Mouse (Mus musculus): ENCODE measurements at regions not wholly inside any gene's neighbourhood (a gene's known extent, or its start where the extent isn't known, plus 50 kb on each side); places are given as distances from the start of the nearest gene placed in this dataset.

DNA sequence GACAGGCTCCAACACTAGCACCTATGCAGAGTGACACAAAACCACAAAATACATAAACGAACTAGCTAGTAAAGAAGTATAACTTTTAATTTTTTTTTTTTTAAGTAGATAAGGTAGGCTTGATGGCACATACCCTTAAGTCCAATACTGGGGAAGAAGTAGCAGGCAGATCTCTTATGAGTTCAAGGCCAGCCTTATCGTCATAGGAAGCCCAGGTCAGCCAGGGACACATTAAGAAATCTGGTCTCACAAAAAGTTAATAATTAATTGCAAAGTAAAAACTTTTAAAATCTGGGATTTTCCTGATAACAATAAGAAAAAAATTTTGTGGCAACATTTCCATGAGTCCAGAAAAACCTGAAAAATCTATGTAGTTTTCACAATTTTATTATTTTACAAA, 92.9 kb downstream of the Sox4 start:
- TF ChIP-seq POLR2A (IDR thresholded peaks at IDR 0.05; ENCODE audit: control insufficient read depth, extremely low read depth, insufficient read depth, low read length, poor library complexity): no peak
- TF ChIP-seq CTCF (IDR thresholded peaks at IDR 0.05; ENCODE audit: borderline replicate concordance, control insufficient read depth, extremely low read depth, insufficient read depth, low read length, poor library complexity): no peak
- no peaks in the 10 kb centered on the region for H3K27me3 ChIP-seq (ENCODE audit: control insufficient read depth, insufficient read depth, low read length)
- H3K27ac ChIP-seq (ENCODE audit: control insufficient read depth, insufficient read depth, low read length): no peak overlapping the region
- DNase-seq: no peak
- no peak overlapping the region for H3K4me3 ChIP-seq (ENCODE audit: control insufficient read depth, insufficient read depth, low read length)
- peaks cover 7% of the 10 kb centered on the region for H3K4me1 ChIP-seq (replicated peaks; ENCODE audit: control insufficient read depth, insufficient read depth, low read length)
- no peaks in the 10 kb centered on the region for H3K36me3 ChIP-seq (ENCODE audit: control insufficient read depth, insufficient read depth, low read length)
- WGBS: 69% methylated on average over 2 of the region's 2 CpGs

- no peak for TF ChIP-seq CTCF (IDR thresholded peaks at IDR 0.05; ENCODE audit: borderline replicate concordance, control insufficient read depth, extremely low read depth, insufficient read depth, low read length, poor library complexity)
- no peak for TF ChIP-seq POLR2A (IDR thresholded peaks at IDR 0.05; ENCODE audit: control insufficient read depth, extremely low read depth, insufficient read depth, low read length, poor library complexity)
- Histone ChIP-seq H3K4me3 (ENCODE audit: control insufficient read depth, insufficient read depth, low read length) (no peak overlapping the region), H3K27me3 (ENCODE audit: control insufficient read depth, insufficient read depth, low read length) (no peaks in the 10 kb centered on the region), H3K27ac (ENCODE audit: control insufficient read depth, insufficient read depth, low read length) (no peak overlapping the region), H3K4me1 (replicated peaks; ENCODE audit: control insufficient read depth, insufficient read depth, low read length) (peaks cover 7% of the 10 kb centered on the region), H3K36me3 (ENCODE audit: control insufficient read depth, insufficient read depth, low read length) (no peaks in the 10 kb centered on the region)
- 86% methylated on average over 11 of the region's 11 CpGs for WGBS
- DNase-seq: no peak
Measured at GRCm38 (mm10) chr13:28859829-28860427, 93.6 kb downstream of the Sox4 start.

DNA sequence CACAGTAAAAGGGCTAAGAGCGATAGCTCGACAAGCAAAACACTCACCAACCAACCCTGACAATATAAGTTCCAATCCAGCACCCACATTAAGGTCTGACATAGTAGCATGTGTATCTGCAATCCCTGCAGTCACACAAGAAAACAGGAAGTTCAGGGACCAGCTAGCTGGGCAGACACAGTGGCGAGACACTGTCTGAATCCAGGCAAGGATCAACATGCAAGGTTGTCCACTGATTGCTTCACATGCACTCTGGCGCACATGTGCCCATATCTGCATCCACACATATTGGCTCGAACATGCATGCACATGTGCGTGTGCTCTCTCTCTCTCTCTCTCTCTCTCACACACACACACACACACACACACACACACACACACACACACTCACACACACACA, 95.5 kb downstream of the Sox4 start:
- no peaks in the 10 kb centered on the region for H3K27me3 ChIP-seq (ENCODE audit: control insufficient read depth, insufficient read depth, low read length)

DNA sequence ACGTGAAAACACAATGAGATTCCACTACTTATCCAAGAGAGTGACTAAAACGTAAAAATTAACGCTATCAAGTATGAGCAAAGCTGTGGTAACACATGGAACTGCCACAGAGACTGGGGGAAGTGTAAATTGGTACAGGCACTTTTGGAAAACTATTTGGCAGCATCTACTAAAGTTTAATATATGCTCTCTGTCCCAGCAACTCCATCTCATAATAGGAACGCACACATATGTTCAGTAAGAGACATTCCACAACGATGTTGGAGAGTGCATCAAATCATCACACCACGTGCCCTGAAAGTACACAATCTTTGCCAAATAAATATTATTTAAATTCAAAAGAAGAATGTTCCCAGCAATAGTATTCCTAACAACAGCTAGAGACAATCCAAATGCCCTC, 96.3 kb downstream of the Sox4 start:
- DNase-seq: no peak
- H3K4me1 ChIP-seq (replicated peaks; ENCODE audit: control insufficient read depth, insufficient read depth, low read length): peaks cover 10% of the 10 kb centered on the region
- no peak overlapping the region for H3K27ac ChIP-seq (ENCODE audit: control insufficient read depth, insufficient read depth, low read length)
- no peak overlapping the region for H3K4me3 ChIP-seq (ENCODE audit: control insufficient read depth, insufficient read depth, low read length)
- WGBS: 93% methylated on average over 6 of the region's 6 CpGs
- H3K27me3 ChIP-seq (ENCODE audit: control insufficient read depth, insufficient read depth, low read length): no peaks in the 10 kb centered on the region
- TF ChIP-seq CTCF (IDR thresholded peaks at IDR 0.05; ENCODE audit: borderline replicate concordance, control insufficient read depth, extremely low read depth, insufficient read depth, low read length, poor library complexity) (no peak), POLR2A (IDR thresholded peaks at IDR 0.05; ENCODE audit: control insufficient read depth, extremely low read depth, insufficient read depth, low read length, poor library complexity) (no peak)
- no peaks in the 10 kb centered on the region for H3K36me3 ChIP-seq (ENCODE audit: control insufficient read depth, insufficient read depth, low read length)

More for the DNA sequence above, 95.5 kb downstream of the Sox4 start:
- H3K27ac ChIP-seq (ENCODE audit: control insufficient read depth, insufficient read depth, low read length): no peak overlapping the region
- no peak overlapping the region for H3K4me3 ChIP-seq (ENCODE audit: control insufficient read depth, insufficient read depth, low read length)
- no peak for TF ChIP-seq POLR2A (IDR thresholded peaks at IDR 0.05; ENCODE audit: control insufficient read depth, extremely low read depth, insufficient read depth, low read length, poor library complexity)
- TF ChIP-seq CTCF (IDR thresholded peaks at IDR 0.05; ENCODE audit: borderline replicate concordance, control insufficient read depth, extremely low read depth, insufficient read depth, low read length, poor library complexity): no peak
- peaks cover 10% of the 10 kb centered on the region for H3K4me1 ChIP-seq (replicated peaks; ENCODE audit: control insufficient read depth, insufficient read depth, low read length)
- WGBS: 86% methylated on average over 6 of the region's 6 CpGs
- no peak for DNase-seq
- no peaks in the 10 kb centered on the region for H3K36me3 ChIP-seq (ENCODE audit: control insufficient read depth, insufficient read depth, low read length)

GRCm38 (mm10) chr13:28856472-28856871, 97.0 kb downstream of the Sox4 start:
- no peak overlapping the region for H3K27ac ChIP-seq (ENCODE audit: control insufficient read depth, insufficient read depth, low read length)
- peaks cover 10% of the 10 kb centered on the region for H3K4me1 ChIP-seq (replicated peaks; ENCODE audit: control insufficient read depth, insufficient read depth, low read length)
- WGBS: 31% methylated on average over 4 of the region's 4 CpGs
- H3K4me3 ChIP-seq (ENCODE audit: control insufficient read depth, insufficient read depth, low read length): no peak overlapping the region
- TF ChIP-seq POLR2A (IDR thresholded peaks at IDR 0.05; ENCODE audit: control insufficient read depth, extremely low read depth, insufficient read depth, low read length, poor library complexity): no peak
- no peak for TF ChIP-seq CTCF (IDR thresholded peaks at IDR 0.05; ENCODE audit: borderline replicate concordance, control insufficient read depth, extremely low read depth, insufficient read depth, low read length, poor library complexity)
- H3K36me3 ChIP-seq (ENCODE audit: control insufficient read depth, insufficient read depth, low read length): no peaks in the 10 kb centered on the region
- DNase-seq: no peak
- no peaks in the 10 kb centered on the region for H3K27me3 ChIP-seq (ENCODE audit: control insufficient read depth, insufficient read depth, low read length)

DNA sequence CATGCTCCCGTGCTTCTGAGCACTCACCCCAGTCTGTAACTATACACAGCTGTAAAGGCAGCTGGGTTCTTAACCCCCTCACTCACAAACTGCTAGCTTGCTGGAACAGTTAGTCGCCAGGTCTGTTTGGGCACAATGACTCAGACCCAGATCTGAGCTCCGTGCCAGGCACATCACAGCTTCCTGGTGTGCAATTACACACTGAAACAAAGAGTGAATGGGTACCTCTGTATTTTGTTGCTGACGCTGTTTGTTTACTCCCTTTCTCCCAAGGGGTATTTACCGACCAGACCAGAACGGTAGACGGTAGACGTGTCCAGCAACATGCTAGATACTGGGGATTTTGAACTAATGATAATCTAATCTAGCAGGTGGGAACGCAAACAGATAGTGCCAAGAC, 99.3 kb downstream of the Sox4 start:
- Histone ChIP-seq H3K27ac (ENCODE audit: control insufficient read depth, insufficient read depth, low read length) (no peak overlapping the region), H3K27me3 (ENCODE audit: control insufficient read depth, insufficient read depth, low read length) (no peaks in the 10 kb centered on the region)
- WGBS: 94% methylated on average over 9 of the region's 9 CpGs

GRCm38 (mm10) chr13:28848305-28848704, 105.2 kb downstream of the Sox4 start:
- Histone ChIP-seq H3K27me3 (ENCODE audit: control insufficient read depth, insufficient read depth, low read length) (no peaks in the 10 kb centered on the region), H3K36me3 (ENCODE audit: control insufficient read depth, insufficient read depth, low read length) (no peaks in the 10 kb centered on the region), H3K27ac (ENCODE audit: control insufficient read depth, insufficient read depth, low read length) (no peak overlapping the region), H3K4me1 (replicated peaks; ENCODE audit: control insufficient read depth, insufficient read depth, low read length) (peaks cover 10% of the 10 kb centered on the region), H3K4me3 (ENCODE audit: control insufficient read depth, insufficient read depth, low read length) (no peak overlapping the region)
- TF ChIP-seq CTCF (IDR thresholded peaks at IDR 0.05; ENCODE audit: borderline replicate concordance, control insufficient read depth, extremely low read depth, insufficient read depth, low read length, poor library complexity) (no peak), POLR2A (IDR thresholded peaks at IDR 0.05; ENCODE audit: control insufficient read depth, extremely low read depth, insufficient read depth, low read length, poor library complexity) (no peak)
- DNase-seq: no peak
- 95% methylated on average over 5 of the region's 5 CpGs for WGBS

More for the DNA sequence above, 99.3 kb downstream of the Sox4 start:
- TF ChIP-seq POLR2A (IDR thresholded peaks at IDR 0.05; ENCODE audit: control insufficient read depth, extremely low read depth, insufficient read depth, low read length, poor library complexity): no peak
- TF ChIP-seq CTCF (IDR thresholded peaks at IDR 0.05; ENCODE audit: borderline replicate concordance, control insufficient read depth, extremely low read depth, insufficient read depth, low read length, poor library complexity): no peak
- no peak for DNase-seq
- Histone ChIP-seq H3K36me3 (ENCODE audit: control insufficient read depth, insufficient read depth, low read length) (no peaks in the 10 kb centered on the region), H3K4me1 (replicated peaks; ENCODE audit: control insufficient read depth, insufficient read depth, low read length) (peaks cover 10% of the 10 kb centered on the region), H3K4me3 (ENCODE audit: control insufficient read depth, insufficient read depth, low read length) (no peak overlapping the region)

Data from thymus, adult 2 months (tissue).